Mouse (Mus musculus) liver, embryonic 14.5 days (tissue): Measurements from ENCODE around the gene Galnt2.

ENCODE experiments used
- CTCF ChIP-seq: IDR thresholded peaks from 2 replicates; pipeline ENCODE4 v1.5.1; 2016; ENCODE audit warnings: antibody characterized with exemption, low read depth, control low read depth
- EP300 ChIP-seq: IDR thresholded peaks from 2 replicates; pipeline ENCODE4 v1.6.1; 2016; ENCODE audit warnings: antibody characterized with exemption, low read depth

DNA sequence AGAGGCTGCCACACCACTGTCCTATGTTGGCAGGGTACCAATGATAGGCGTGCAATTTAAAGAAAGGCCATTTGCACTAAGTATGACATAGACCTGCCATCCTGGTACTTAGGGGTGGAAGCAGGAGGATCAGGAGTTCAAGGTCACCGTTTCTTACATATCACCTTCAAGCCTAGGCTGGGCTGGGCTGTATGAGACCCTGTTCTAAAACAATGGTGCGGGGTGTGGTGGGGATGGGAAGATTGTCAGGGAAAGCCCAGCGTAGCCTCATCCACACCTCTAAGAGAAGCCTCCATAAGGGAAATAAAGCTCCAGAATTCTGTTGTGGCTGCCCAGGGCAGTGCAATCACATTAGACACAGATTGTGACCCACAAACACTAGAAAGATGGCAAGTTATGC, 4.3 kb downstream of the Galnt2 start:
- TF ChIP-seq EP300 (no peak), CTCF (no peak)
